Mouse (Mus musculus) olfactory bulb, adult 2 months (tissue): Measurements from ENCODE around the gene Fbxo24. TPM values are rescaled to one million over a fixed set of nuclear protein-coding genes. Genes with fewer than 3 reads are reported as not detected.

Source experiments
- H3K27ac ChIP-seq: fragments of 200-500 bp; 2 replicates; pipeline ENCODE4 v1.5.1; 2012; ENCODE audit warnings: low read depth, low read length; ENCODE audit not compliant: insufficient read depth
- H3K4me1 ChIP-seq: fragments of 200-500 bp; 2 replicates; pipeline ENCODE4 v1.6.1; 2012; ENCODE audit warnings: low read length; ENCODE audit not compliant: control insufficient read depth, insufficient read depth
- H3K4me3 ChIP-seq: fragments of 200-500 bp; 2 replicates; pipeline ENCODE4 v1.5.1; 2012; ENCODE audit warnings: mild to moderate bottlenecking, low read depth, low read length, moderate library complexity; ENCODE audit not compliant: insufficient read depth
- CTCF ChIP-seq: fragments of 200-500 bp; IDR thresholded peaks from 2 replicates; pipeline ENCODE4 v1.5.1; 2012; ENCODE audit warnings: low read depth, mild to moderate bottlenecking, low read length, moderate library complexity; ENCODE audit not compliant: insufficient read depth
- POLR2A ChIP-seq: fragments of 200-500 bp; IDR thresholded peaks from 2 replicates; pipeline ENCODE4 v1.6.1; 2012; ENCODE audit warnings: mild to moderate bottlenecking, low read depth, low read length, moderate library complexity; ENCODE audit not compliant: insufficient read depth
- WGBS: fragments of 180-500 bp; shearing (Covaris S2); methylation state at CpG from one replicate; pipeline ENCODE4 v1.1.7; 2018; 5-methylcytosine and 5-hydroxymethylcytosine counted together
- polyA plus RNA-seq: library from polyadenylated mRNA; stranded (reverse); fragments of >200 nt; gene quantifications from 2 replicates; pipeline ENCODE4 v1.2.4, GENCODE M21; 2012; ENCODE audit warnings: low replicate concordance; ENCODE audit not compliant: missing spikeins, insufficient read depth, insufficient read length

Fbxo24 gene
- polyA plus RNA-seq, 1 experiment: not detected

GRCm38 (mm10) chr5:137660064-137660688 is 31.4 kb upstream of the Fbxo24 start:
- TF ChIP-seq POLR2A (no peak), CTCF (no peak)
- Histone ChIP-seq H3K4me1 (peaks cover 2% of the 10 kb centered on the region; the same call in 1 of the 2 replicates), H3K27ac (no peak overlapping the region), H3K4me3 (no peak overlapping the region)
- 79% methylated on average over 6 of the region's 6 CpGs for WGBS

- H3K4me1 ChIP-seq: peaks cover 2% of the 10 kb centered on the region; the same call in 1 of the 2 replicates
- TF ChIP-seq POLR2A: no peak
- peak; percentile 21; the same call in 1 of the 2 replicates for TF ChIP-seq CTCF
- 16% methylated on average over 6 of the region's 6 CpGs for WGBS
- H3K4me3 ChIP-seq: no peak overlapping the region
- H3K27ac ChIP-seq: peak overlapping the region; percentile 36; the same call in 1 of the 2 replicates
These were observed 28.2 kb upstream of the Fbxo24 start for GRCm38 (mm10) chr5:137656977-137657376.

- no peak overlapping the region for H3K27ac ChIP-seq
- 72% methylated on average over 7 of the region's 7 CpGs for WGBS
- TF ChIP-seq CTCF (no peak), POLR2A (no peak)
- H3K4me3 ChIP-seq: no peak overlapping the region
- H3K4me1 ChIP-seq: peaks cover 2% of the 10 kb centered on the region; the same call in 1 of the 2 replicates
These were observed 25.9 kb upstream of the Fbxo24 start for GRCm38 (mm10) chr5:137654746-137655145.

- no peak for TF ChIP-seq POLR2A
- no peak for TF ChIP-seq CTCF
- 91% methylated on average over 10 of the region's 10 CpGs for WGBS
- H3K4me1 ChIP-seq: peaks cover 2% of the 10 kb centered on the region; the same call in 1 of the 2 replicates
- H3K4me3 ChIP-seq: no peak overlapping the region
- H3K27ac ChIP-seq: no peak overlapping the region
These were observed 24.6 kb upstream of the Fbxo24 start for GRCm38 (mm10) chr5:137653366-137653765.

- peak; percentile 49 for TF ChIP-seq CTCF
- TF ChIP-seq POLR2A: no peak
- Histone ChIP-seq H3K4me1 (peaks cover 2% of the 10 kb centered on the region; the same call in 1 of the 2 replicates), H3K4me3 (no peak overlapping the region), H3K27ac (no peak overlapping the region)
- WGBS: 33% methylated on average over 3 of the region's 3 CpGs
These were observed 23.7 kb upstream of the Fbxo24 start for GRCm38 (mm10) chr5:137652474-137652873.

GRCm38 (mm10) chr5:137649669-137650571 is 21.1 kb upstream of the Fbxo24 start:
- Histone ChIP-seq H3K27ac (no peak overlapping the region), H3K4me3 (no peak overlapping the region), H3K4me1 (peaks cover 5% of the 10 kb centered on the region)
- no peak for TF ChIP-seq POLR2A
- TF ChIP-seq CTCF: no peak
- 53% methylated on average over 18 of the region's 18 CpGs for WGBS

GRCm38 (mm10) chr5:137649251-137649650 is 20.4 kb upstream of the Fbxo24 start:
- TF ChIP-seq POLR2A: no peak
- TF ChIP-seq CTCF: no peak
- Histone ChIP-seq H3K27ac (no peak overlapping the region), H3K4me1 (peaks cover 5% of the 10 kb centered on the region), H3K4me3 (no peak overlapping the region)
- WGBS: 48% methylated on average over 4 of the region's 4 CpGs

GRCm38 (mm10) chr5:137647827-137648601 is 19.2 kb upstream of the Fbxo24 start:
- no peak overlapping the region for H3K27ac ChIP-seq
- no peak overlapping the region for H3K4me3 ChIP-seq
- no peak for TF ChIP-seq CTCF
- no peak for TF ChIP-seq POLR2A
- 82% methylated on average over 9 of the region's 9 CpGs for WGBS
- H3K4me1 ChIP-seq: peaks cover 5% of the 10 kb centered on the region
